Mouse (Mus musculus) erythroblast, embryonic 14.5 days (primary cell): Measurements from ENCODE around the gene Hecw2.

ENCODE experiments used
- GATA1 ChIP-seq: IDR thresholded peaks from 2 replicates; pipeline ENCODE4 v1.6.1; 2012; ENCODE audit warnings: low read length, inconsistent platforms, mixed read lengths
- TAL1 ChIP-seq: IDR thresholded peaks from 3 replicates; pipeline ENCODE4 v1.6.1; 2012; ENCODE audit warnings: low read length, inconsistent platforms, mixed read lengths

DNA sequence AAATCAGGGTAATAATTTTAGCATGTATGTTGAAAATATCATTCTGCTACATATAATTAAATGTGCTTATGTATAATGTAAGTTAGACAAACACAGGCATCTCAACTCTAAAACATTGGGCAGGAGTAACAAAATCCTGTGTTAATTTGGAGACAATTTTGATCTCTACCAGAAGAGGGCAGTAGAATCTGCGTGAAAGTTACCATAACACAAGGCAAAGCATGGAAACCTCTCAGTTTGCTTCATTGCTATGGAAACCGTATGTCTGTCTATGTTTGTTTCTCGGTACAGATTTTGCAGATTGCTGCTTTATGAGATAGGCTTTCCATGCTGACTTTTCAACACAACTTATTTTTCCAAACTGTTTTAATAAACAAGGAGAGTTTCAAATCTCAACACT lies 285.9 kb downstream of the Hecw2 start:
- TF ChIP-seq TAL1 (no peak), GATA1 (no peak)
